Mouse (Mus musculus) adrenal gland, postnatal 25 days (tissue): ENCODE measurements around the gene Prss12. TPM values are rescaled to one million over a fixed set of nuclear protein-coding genes. Genes with fewer than 3 reads are reported as not detected.

Experiments used
- DNase-seq: peaks from one replicate; pipeline ENCODE4 v3.0.0; 2021; ENCODE audit warnings: mixed read lengths
- long read RNA-seq: library from polyadenylated mRNA; stranded (forward); transcript quantifications from one replicate; pipeline ENCODE4 v2.0.0, GENCODE M21; 2021
- total RNA-seq: library from RNA; stranded (reverse); gene quantifications from 2 replicates; pipeline ENCODE4 v1.2.3, GENCODE M21; 2021

Gene Prss12
- total RNA-seq, result 1.3 and 1.5 TPM in 2 replicates
- long read RNA-seq, partial matches to known transcripts, result 1 of 4 reads
- long read RNA-seq, other reads (novel, unspliced or antisense), result 1 of 4 reads

DNA sequence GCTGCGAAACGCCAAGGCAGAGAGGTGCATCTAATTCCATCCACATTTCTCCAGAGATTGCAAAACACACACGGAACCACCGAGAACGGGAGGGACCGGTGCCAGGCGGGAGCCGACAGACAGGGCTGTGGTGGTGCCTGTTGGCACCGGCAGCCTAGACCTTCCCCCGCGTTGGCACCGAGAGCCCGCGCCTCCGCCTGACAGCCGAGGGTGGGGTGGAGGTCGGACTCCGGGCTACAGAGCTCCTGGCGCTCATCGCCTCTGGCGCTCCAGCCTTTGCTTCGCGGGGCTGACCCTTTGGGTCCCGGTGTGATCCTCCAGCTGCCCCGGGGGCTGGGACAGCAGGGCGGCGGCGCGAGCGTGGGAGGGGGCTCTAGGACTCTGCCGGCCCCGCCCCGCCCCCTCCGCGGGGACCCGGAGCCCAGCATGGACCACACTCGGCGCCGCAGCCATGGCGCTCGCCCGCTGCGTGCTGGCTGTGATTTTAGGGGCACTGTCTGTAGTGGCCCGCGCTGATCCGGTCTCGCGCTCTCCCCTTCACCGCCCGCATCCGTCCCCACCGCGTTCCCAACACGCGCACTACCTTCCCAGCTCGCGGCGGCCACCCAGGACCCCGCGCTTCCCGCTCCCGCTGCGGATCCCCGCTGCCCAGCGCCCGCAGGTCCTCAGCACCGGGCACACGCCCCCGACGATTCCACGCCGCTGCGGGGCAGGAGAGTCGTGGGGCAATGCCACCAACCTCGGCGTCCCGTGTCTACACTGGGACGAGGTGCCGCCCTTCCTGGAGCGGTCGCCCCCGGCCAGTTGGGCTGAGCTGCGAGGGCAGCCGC lies at the start of gene Prss12:
Gene Prss12 (plus strand): TSS at position 206 of the 830 bp plus-strand sequence.
- peak; percentile 57 for DNase-seq

DNA sequence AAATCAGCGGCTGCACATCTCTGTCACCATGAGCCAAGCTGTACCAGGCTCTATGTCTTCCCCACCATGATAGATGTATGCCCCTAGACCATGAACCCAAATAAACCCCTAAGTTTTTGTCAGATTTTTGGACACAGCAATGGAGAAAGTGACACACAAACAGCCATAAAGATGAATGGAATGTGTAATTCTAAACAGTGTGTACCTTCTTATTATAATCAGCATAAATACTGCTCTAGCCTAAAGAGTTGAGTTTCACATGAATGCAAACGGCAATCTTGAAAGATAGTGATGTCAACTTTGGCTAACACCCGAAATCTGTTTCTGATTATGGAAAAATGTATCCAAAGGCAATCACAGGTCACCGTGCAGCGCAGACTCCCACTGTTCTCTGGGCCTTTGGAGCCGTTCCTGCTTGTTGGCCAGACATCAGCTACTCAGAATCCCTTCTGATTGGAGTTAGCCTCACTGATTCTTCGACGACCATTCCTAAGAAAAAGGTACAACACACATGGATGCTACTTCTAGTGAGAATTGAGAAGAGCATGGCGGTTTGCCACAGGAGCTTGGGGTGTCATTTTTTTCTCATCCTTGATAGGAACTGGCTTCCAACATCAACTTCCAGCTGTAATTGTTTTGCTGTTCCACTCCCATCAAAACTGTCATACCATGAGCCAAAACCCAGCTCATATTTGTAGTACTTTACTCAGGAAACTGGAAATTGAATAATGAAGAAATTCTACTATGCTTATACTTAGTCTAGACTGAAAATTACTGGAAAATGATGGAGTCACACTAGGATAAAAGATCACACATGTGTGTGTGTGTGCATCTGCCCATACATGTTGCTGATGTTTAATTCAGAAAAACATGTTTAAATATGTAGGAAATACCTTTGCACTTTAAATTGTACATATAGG lies 48.9 kb upstream of the Prss12 start:
- no peak for DNase-seq

DNA sequence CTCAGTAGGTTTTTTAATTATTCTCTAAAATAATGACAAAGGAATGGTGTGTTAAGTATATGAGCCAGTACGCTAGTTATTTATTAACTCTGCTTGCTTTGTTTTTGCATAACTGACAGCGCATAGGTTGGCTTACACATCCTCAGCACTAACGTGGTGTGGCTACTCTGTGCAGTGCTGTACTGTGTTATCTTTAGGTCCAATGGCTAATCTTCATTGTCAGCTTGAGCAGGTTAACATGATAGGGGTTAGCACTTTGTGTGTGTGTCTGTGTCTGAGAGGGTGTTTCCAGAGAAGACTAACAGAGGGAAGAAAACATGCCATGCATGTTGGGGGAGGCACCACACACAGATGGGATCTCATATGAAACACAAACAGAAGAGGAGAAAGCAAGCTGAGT lies 41.8 kb upstream of the Prss12 start:
- DNase-seq, result no peak

DNA sequence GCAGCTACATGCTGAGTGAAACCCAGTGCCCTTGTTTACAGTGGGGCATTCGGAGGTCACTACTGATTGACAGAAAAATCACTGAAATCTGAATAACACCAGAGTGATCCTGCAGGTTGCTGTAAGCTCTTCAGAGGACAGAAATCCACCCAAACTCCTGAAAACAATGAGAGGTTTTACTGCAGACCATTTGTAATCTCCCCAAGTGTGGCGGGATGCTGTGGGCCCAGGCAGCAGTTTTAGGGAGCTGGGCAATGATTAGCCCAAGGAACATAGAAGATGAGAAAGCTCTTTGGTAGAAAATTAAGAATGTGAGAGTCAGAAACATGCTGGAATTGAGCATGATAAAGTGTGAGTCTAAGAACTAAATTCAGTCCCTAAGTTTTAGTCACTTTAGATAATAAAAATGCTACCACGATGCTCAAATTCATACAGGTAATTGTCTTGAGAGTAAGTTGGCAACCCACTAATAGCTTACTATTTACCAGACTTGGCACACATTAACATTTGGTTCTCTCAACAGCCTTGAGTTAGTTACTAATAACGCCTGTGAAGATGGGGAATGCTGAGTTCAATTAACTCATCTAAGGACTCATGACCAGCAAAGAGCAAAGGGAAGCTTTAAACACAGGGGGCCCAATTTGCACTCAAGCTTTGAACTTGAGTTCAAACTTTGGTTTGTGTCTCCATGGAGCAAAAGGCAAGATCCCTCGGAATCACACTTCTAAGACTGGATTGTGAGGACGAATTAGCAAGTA lies 34.7 kb upstream of the Prss12 start:
- DNase-seq, result no peak

DNA sequence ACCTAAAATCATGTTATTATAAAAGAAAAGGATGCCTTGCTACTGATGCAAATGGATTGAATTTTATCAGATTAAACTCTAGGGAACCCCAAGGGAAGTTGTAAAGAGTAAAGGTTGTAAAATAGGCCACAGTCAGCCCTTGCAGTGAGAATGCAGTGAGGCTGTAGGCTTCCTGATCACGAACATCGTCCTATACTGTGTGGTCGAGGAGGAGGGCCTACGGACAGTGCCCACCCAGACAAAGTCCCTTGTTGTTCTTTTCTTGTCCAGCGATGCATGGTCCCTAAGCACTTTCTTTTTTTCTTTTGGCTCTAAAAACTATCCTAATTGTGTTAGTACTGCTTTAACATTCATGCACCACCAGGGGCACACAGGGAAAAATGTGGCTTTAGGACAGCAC lies 33.5 kb upstream of the Prss12 start:
- no peak for DNase-seq

DNA sequence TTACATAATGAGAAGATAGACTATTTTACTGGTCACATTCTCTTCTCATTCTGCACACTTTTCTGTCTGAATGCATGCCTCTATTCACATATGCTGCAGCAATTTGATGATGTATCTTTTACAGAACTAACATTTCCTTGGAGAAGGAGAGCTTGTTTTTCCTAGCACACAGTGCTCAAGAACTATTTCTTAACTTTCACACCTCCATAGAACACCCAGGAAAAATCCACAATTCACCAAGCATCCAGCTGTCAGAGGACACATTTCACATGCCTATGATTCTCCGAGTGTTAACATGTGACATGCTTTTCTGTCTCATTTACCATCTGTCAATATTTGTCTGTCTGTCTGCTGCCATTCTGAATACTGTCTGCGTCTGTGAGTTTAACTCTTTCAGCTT lies 21.1 kb upstream of the Prss12 start:
- DNase-seq, result no peak

DNA sequence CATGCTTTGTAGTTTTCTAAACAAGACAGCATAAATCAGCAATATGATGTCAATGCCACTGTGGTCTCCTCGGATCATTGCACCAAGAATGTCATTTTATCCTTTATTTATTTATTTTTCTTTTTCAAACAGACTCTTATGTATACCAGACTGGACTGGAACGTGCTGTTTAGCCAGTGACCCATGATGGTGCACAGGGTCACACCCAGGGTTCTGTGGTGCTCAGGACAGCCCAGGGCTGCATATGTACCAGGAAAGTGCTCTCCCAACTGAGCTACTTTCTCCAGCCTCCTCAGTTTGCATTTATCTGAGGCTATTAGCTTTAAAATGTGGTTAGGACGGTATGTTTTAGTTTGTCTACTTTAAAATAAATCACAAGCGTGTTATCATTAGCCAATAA lies 18.7 kb upstream of the Prss12 start:
- DNase-seq, result no peak

DNA sequence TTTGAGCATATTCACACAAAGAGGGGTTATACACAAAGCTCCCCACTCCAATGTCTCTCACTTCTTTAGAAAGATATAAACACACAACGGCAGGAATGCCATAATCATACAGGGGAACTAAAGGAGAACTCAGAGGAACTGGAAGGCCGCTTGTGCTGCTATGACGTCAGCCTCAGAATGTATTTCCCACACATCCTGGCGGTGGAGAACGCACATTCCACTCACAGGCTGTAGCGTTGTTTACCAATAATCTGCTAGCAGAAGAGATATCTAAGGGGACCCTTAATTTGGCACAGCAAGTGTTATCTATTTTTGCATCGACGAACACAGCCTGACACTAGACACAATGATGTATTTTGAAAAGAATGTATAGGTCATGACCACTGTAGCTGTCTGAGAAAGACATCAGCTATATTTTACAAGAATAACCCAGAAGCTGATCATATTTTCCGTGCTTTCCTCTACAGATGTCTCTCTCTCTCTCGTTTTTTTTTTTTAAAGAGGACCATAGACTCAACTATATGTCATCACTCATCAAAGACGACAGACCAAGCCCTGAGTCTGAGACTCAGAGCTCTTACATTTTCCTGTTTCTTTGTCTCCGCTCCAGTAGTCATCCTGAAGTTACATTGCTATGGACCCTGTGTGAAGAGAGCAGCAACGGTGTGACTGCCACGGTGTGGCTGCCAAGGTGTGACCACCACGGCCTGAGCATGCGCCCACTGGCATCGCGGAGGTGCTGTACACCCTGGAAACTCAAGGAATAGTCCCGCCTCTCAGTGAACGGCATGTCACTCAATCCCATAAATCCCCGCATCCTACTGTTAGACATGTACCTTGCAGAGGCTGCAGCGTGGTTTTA lies 16.9 kb upstream of the Prss12 start:
- DNase-seq, result no peak

DNA sequence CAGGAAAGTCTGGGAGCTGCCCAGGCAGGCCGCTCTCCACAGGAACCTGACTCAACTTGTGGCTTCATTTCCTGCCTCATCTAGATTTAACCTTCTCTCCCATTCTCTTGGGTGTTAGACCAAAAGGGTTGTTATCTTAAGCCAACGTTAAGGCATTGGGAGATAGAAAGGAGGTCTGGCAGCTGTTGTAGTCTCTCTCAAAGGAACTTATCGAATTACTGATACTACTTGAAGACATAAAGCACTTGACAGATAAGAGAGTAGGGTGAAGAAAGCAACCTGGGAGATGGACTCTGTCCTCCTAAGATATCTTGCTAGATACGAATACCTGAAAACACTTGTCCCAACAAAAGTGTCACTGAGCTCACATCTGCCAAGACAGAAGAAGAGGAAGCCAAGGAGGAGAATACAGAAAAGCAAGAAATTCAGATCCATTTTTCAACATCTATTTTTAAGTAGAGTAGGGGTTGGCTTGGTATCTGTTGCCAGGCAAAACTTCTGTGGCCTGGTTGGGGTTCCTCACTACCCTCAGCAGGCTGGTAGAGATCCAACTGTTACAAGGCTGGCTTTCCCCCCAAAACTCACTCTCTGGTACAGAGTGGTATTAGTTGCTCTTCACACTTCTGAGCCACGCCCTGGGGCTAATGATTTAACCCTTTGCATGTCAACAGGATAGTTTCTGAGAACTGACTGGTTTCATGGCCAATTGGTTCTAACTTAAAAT lies 14.6 kb upstream of the Prss12 start:
- no peak for DNase-seq

DNA sequence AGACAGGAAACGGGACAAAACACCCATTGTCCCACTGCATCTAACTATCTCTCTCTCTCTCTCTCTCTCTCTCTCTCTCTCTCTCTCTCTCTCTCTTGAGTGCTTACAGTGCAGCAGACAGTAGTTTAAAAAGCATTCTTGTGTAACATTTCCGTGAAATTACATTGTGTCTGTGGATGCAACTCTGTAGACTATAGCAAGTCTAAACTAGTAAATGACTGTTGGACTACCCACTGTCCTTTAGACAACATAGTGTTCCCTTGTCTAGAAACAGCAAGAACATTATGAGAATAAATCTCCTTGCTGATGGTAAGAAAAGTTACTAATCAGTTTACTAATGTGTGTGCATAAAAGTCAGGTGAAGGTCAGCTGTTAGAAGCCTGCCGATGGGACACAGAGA lies 13.4 kb upstream of the Prss12 start:
- DNase-seq, result no peak

DNA sequence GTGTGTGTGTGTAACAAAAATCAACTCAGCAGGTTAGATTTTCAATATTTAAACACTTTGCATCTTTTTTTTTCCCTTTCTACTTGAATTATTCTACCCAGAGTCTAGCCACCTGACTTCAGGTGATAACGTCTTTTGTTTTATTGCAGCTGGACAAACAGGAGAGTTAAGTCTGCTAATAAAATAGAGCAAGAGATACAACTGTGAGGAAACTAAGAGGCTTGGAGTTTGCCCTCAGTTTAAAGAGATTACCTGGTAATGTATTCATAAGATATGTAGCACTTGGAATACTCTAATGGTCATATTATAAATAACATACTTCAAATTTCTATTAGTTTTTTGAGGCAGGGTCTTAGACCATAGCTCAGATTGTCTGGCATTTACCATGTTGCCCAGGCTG lies 9.1 kb upstream of the Prss12 start:
- no peak for DNase-seq

DNA sequence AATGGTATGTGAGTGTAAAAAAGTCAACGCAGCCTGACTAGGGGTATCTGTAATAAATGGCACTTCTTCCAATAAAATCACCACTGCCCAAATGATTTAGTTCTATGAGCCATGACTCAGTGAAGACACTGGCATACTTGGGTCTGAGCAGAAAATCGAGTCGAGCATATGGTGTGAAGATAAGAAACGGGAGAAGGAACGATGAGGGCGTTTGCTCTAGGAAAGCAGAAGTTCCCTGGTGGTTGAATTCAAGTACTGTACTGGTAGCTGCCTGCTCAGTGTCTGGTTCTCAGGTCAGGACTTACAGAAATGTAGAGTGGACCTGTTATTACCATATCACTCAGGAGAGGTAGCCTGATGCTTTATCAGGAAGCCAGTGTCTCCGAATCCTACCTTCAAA lies 6.2 kb upstream of the Prss12 start:
- no peak for DNase-seq

DNA sequence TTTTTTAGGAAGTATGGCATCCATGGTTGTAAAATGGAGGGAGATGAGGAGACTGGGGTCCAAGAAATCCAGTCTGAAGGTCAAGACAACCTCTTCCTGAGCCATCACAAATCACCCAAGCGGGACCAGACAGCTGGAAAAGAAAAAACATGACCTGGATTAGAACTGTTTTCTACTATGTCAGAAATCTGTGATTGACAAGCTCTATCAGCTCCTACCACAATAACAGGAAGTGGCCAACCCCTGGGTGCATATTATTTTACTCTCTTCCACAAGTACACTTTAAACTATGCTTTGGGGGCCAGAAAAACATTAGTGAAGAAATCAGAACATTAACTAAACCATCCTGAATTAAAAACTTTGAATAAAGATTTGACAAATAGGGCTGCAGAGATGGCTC lies 2.2 kb upstream of the Prss12 start:
- no peak for DNase-seq

DNA sequence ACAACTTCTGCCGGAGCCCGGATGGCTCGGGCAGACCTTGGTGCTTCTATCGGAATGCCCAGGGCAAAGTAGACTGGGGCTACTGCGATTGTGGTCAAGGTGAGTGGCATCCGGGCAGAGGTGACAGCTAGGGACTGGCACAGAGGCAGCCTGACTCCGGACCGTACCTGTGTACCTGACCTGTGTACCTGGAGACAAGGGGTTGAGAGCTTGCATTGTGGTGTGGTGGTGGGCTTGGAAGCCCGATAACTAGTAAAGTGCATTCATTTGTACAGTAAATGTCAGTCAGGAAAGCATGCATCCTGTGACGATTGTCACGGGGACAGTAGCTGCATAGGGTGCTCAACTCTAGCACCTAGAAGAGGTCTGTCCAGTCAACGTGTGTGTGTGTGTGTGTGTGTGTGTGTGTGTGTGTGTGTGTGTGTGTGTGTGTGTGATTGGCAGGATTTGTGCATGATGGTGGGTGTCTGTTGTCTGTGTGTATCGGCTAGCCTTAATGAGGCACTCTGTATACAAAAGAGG lies 886 bp downstream of the Prss12 start:
- DNase-seq, result no peak

DNA sequence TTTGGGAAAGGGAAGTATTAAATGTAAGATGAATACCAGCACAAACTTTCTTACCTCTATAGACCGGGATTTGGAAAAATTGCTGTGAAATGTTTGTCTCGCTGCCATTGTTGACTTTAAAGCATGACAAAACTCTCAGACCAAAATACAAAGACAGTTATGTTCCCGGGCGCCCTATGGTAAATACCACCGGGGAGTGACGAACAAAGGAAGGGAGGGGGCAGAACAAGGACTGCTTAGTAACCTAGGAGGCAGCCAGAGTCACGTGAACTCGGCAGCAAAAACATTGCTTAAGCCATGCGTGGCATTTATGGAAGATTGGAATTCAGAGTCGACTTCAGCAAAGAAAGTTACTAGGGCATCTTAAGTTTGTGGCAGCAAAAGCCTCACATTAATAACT lies 1.4 kb downstream of the Prss12 start:
- DNase-seq, result no peak

DNA sequence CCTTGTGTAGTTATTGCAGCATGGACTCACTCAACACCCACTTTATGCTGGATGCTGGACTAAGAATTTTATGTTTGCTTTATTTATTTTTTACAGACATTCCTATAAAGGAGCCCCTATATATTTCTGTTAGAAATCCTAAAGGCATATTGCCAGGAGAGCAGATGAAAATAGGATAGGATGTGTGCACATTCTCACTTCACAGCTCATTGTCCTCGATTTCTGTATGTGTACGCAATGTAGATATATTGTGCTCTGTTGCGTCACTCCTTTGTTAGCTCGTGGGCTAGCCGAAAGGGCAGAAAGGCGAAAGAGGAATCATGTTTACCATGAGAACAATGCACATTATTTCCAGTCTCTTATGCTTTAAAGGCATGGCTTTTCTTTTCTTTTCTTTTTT lies 3.4 kb downstream of the Prss12 start:
- no peak for DNase-seq

DNA sequence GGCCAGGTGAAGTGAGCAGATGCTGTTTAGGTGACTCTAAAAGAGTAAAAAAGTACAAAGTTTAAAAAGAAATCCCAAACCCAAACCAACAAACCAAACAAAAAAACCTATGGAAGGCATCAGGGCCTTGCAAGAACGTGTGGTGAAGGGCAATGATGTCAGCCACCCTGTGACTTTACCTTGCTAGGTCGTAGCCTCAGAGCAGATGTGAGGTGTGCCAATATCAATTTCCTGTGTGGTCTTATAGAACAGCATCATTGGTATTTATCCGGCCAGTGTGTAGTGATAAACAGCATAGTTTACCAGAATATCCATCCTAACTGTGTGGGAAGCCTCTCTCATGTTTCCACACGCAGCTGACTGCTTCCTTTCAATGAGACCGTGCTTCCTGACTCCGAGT lies 6.2 kb downstream of the Prss12 start:
- DNase-seq, result no peak

DNA sequence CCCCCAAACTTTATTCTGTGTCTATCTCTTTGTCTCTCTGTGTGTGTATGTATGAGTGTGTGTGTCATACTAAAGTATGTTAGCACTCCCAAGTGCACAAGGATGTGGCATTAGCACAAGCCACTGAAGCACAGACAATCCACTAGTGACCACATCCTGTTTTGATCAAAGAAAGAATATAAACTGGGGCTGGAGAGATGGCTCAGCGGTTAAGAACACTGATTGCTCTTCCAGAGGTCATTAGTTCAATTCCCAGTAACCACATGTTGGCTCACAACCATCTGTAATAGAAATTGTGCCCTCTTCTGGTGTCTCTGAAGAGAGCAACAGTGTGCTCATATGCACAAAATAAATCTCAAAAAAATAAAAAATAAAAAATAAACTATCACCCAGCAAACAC lies 12.8 kb downstream of the Prss12 start:
- no peak for DNase-seq

DNA sequence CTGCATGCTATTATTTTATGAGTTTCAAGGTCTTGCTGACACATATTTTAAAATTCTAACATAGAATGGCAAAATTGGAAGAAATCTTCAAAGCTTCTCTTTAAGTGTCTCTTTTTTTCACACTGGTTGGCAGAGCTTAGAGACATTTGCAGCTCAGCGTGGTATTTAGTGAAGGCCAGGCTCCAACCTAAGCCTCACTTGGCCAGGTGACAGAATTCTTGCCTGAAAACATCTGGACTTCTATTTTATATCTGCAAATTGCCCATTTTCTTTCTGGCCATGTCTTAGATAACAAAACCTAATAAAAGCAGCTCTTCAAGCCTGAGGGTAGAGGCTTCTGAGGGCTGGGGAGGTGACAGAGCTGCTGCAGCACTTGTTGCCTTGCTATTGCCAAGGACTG lies 13.7 kb downstream of the Prss12 start:
- DNase-seq, result no peak

DNA sequence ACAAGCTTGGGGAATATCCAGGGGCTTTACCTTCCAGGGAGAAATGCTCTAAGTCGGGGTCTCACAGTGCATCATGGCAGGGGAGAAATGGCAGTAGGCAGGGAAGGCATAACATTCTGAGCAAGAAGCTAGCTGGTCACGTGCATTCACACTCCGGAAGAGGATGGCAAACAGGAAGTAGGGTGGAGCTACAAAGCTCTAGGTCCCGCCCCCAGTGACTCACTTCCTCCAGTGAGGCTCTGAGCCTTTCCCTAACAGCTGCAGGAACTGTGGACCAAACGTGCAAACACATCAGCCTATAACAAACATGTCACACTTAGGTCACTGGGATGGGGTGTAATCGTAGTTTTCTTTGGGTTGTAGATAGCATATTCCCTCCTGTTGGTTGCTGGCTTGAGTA lies 15.6 kb downstream of the Prss12 start:
- DNase-seq, result no peak

DNA sequence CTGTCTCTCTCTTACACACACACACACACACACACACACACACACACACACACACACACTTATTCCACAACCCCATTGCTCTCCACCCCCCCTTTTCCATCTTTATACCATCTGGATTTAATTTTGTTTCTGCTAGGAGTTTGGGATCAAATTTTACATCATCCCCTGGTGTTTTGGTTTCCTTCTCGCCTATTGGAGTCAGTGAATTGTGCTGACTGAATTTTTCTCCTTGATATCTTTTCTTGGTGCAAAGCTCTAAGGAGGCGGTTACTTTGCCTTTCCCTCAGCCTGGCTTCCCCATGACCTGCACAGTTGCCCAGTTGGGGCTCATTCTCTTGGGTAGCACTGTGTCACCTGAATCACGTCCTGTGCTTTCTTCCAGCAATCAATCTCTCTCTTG lies 30.1 kb downstream of the Prss12 start:
- no peak for DNase-seq
